Mouse (Mus musculus) kidney, adult 8-10 months (tissue): ENCODE measurements around the gene Bpifb3.

Experiments
- DNase-seq, 2 experiments: peaks; one replicate each; pipeline ENCODE4 v3.0.0; 2022

Bpifb3 gene

GRCm38 (mm10) chr2:153917930-153918329, at the start of gene Bpifb3:
Bpifb3 (plus strand) TSS chr2:153918230.
- no peak for DNase-seq

- DNase-seq = no peak
Measured at GRCm38 (mm10) chr2:153870984-153871383, 47.0 kb upstream of the Bpifb3 start, which contains the start of gene Sun5. Sun5 (minus strand) TSS chr2:153871084.

GRCm38 (mm10) chr2:153874745-153875144, 43.3 kb upstream of the Bpifb3 start, which contains the start of gene Bpifb2:
Bpifb2 (plus strand) TSS chr2:153875045.
- no peak for DNase-seq

- DNase-seq = no peak
Measured at GRCm38 (mm10) chr2:153899111-153899510, 18.9 kb upstream of the Bpifb3 start.

GRCm38 (mm10) chr2:153900088-153900487, 17.9 kb upstream of the Bpifb3 start, which contains the start of gene Bpifb6:
Bpifb6 (plus strand) TSS chr2:153900388.
- no peak for DNase-seq

- DNase-seq = no peak
Measured at GRCm38 (mm10) chr2:153902726-153903125, 15.3 kb upstream of the Bpifb3 start.

GRCm38 (mm10) chr2:153906626-153907025, 11.4 kb upstream of the Bpifb3 start:
- no peak for DNase-seq

GRCm38 (mm10) chr2:153914151-153914550, 3.9 kb upstream of the Bpifb3 start:
- peak in 1 of 2 experiments; percentile 15 for DNase-seq

- DNase-seq = no peak
Measured at GRCm38 (mm10) chr2:153921246-153921645, 3.2 kb downstream of the Bpifb3 start.

GRCm38 (mm10) chr2:153929871-153930413, 11.9 kb downstream of the Bpifb3 start:
- peak; percentile 12 to 54 for DNase-seq

GRCm38 (mm10) chr2:153931125-153931524, 13.1 kb downstream of the Bpifb3 start:
- no peak for DNase-seq

- no peak for DNase-seq
Measured at GRCm38 (mm10) chr2:153933311-153933710, 15.3 kb downstream of the Bpifb3 start.

GRCm38 (mm10) chr2:153935348-153935747, 17.3 kb downstream of the Bpifb3 start:
- DNase-seq = no peak

- DNase-seq = no peak
Measured at GRCm38 (mm10) chr2:153937843-153938242, 19.8 kb downstream of the Bpifb3 start, which contains the start of gene Bpifb4. Bpifb4 (plus strand) TSS chr2:153938212.

- peak; percentile 5 to 52 for DNase-seq
Measured at GRCm38 (mm10) chr2:153943537-153943936, 25.5 kb downstream of the Bpifb3 start.

GRCm38 (mm10) chr2:153944567-153944966, 26.5 kb downstream of the Bpifb3 start:
- DNase-seq = no peak

GRCm38 (mm10) chr2:153952897-153953296, 34.9 kb downstream of the Bpifb3 start:
- DNase-seq = peak; percentile 4 to 74

GRCm38 (mm10) chr2:153953836-153954235, 35.8 kb downstream of the Bpifb3 start:
- peak in 1 of 2 experiments; percentile 16 for DNase-seq

GRCm38 (mm10) chr2:153962821-153963331, 44.8 kb downstream of the Bpifb3 start:
- DNase-seq = no peak

- no peak for DNase-seq
Measured at GRCm38 (mm10) chr2:153963334-153963733, 45.3 kb downstream of the Bpifb3 start.

- no peak for DNase-seq
Measured at GRCm38 (mm10) chr2:153970221-153970620, 52.2 kb downstream of the Bpifb3 start.

GRCm38 (mm10) chr2:153974582-153974981, 56.6 kb downstream of the Bpifb3 start, which contains the start of gene Bpifa6:
Bpifa6 (plus strand) TSS chr2:153974945.
- DNase-seq = no peak
